Comparison of ENCODE assay signal across 9 mouse cellular contexts in genomic region chr1:191956871-191957270, GRCm38 (mm10). TPM values are rescaled to one million over a fixed set of nuclear protein-coding genes. Genes with fewer than 3 reads are reported as not detected.
A peak's percentile ranks its signal among the peaks of the same experiment; 100 is the strongest.
DNase-seq lines count a peak whose midpoint lies in the region; ATAC-seq and TF ChIP-seq lines count a peak whose summit lies in the region.
"Had no signal": no experiment of that assay in that cellular context is flagged by ENCODE, and none has a peak within 500 bp of the region (broad histone marks: within the 10 kb centered on the region; RNA-seq: fewer than 3 reads in every experiment).

No protein-coding gene starts in this region.

- H3K4me2 ChIP-seq in heart, embryonic 15.5 days, result peak overlapping the region; percentile 8; the same call in 1 of the 2 replicates
- no peak overlapping the region for H3K4me2 ChIP-seq in neural tube, embryonic 15.5 days

- H3K9ac ChIP-seq in heart, embryonic 15.5 days, result no peak overlapping the region
- no peak overlapping the region for H3K9ac ChIP-seq in neural tube, embryonic 15.5 days (replicated peaks)

- no peak for ATAC-seq in heart, embryonic 15.5 days (replicated peaks; ENCODE audit: insufficient number of reproducible peaks, insufficient read depth, low FRiP score, low read depth)
- no peak for ATAC-seq in neural tube, embryonic 15.5 days (ENCODE audit: low FRiP score)
- no peak for ATAC-seq in erythroid progenitor cell, adult 5-6 weeks (replicated peaks; ENCODE audit: low FRiP score, poor library complexity, severe bottlenecking)
- no peak for ATAC-seq in inflammation-experienced regulatory T-cells, adult 6 months

- peak overlapping the region; percentile 56 for H3K4me3 ChIP-seq in lung, adult 2 months (replicated peaks; ENCODE audit: extremely low read depth, low read depth, low read length)
- H3K4me3 ChIP-seq in heart, embryonic 15.5 days, result no peak overlapping the region
- no peak overlapping the region for H3K4me3 ChIP-seq in neural tube, embryonic 15.5 days (replicated peaks)
- H3K4me3 ChIP-seq: erythroblast, embryonic 14.5 days had no signal

- 54% methylated on average over 2 of the region's 2 CpGs for WGBS in lung, adult 2 months
- 62% methylated on average over 2 of the region's 2 CpGs for WGBS in heart, embryonic 15.5 days
- 86% methylated on average over 2 of the region's 2 CpGs for WGBS in neural tube, embryonic 15.5 days

- peaks cover 21% of the 10 kb centered on the region for H3K4me1 ChIP-seq in lung, adult 2 months (ENCODE audit: control insufficient read depth, insufficient read depth, low read length)
- H3K4me1 ChIP-seq in heart, embryonic 15.5 days (replicated peaks), result peaks cover 6% of the 10 kb centered on the region; the same call in 1 of the 2 replicates
- H3K4me1 ChIP-seq in neural tube, embryonic 15.5 days, result no peaks in the 10 kb centered on the region

- no peaks in the 10 kb centered on the region for H3K9me3 ChIP-seq in heart, embryonic 15.5 days (replicated peaks)
- H3K9me3 ChIP-seq in neural tube, embryonic 15.5 days (replicated peaks), result no peaks in the 10 kb centered on the region

- H3K36me3 ChIP-seq in heart, embryonic 15.5 days, result no peaks in the 10 kb centered on the region
- no peaks in the 10 kb centered on the region for H3K36me3 ChIP-seq in neural tube, embryonic 15.5 days

- no peaks in the 10 kb centered on the region for H3K27me3 ChIP-seq in heart, embryonic 15.5 days
- H3K27me3 ChIP-seq in neural tube, embryonic 15.5 days (replicated peaks), result no peaks in the 10 kb centered on the region

- no peak for TF ChIP-seq POLR2A in lung, adult 2 months (IDR thresholded peaks at IDR 0.05; ENCODE audit: borderline replicate concordance, extremely low read depth, low read depth, low read length)

- peak overlapping the region; percentile 72 for H3K27ac ChIP-seq in heart, embryonic 15.5 days
- H3K27ac ChIP-seq in neural tube, embryonic 15.5 days (replicated peaks), result peak overlapping the region; percentile 45

- no peak for TF ChIP-seq CTCF in lung, adult 2 months (IDR thresholded peaks at IDR 0.05; ENCODE audit: insufficient read depth, low read length)

- DNase-seq in lung, adult 2 months, result no peak
- no peak for DNase-seq in lung, postnatal 14 days
- peak; percentile 75 for DNase-seq in kidney, postnatal 10 days
- no peak for DNase-seq in gastrocnemius, postnatal 10 days

RNA-seq across cellular contexts. Expression of gene Rd3, which starts 20.3 kb away (rescaled TPM):
- 3.9 and 9.5 TPM in 2 replicates for polyA plus RNA-seq in lung, adult 2 months (2012; rRNA removed)
- 4.4 and 4.9 TPM in 2 replicates for polyA plus RNA-seq in heart, embryonic 15.5 days (2015; fragmentation: Nextera tagmentation; extraction: Ambion mirVana)
- polyA plus RNA-seq in neural tube, embryonic 15.5 days (2015; fragmentation: Nextera tagmentation; extraction: Ambion mirVana), result 1.9 and 2.1 TPM in 2 replicates
- under 1 TPM in 1 of 2 experiments, not detected in 1; 0.20 TPM for total RNA-seq in gastrocnemius, postnatal 10 days (2021)
- not detected in 2 replicates for total RNA-seq in erythroid progenitor cell, adult 5-6 weeks (2015; ENCODE audit: low replicate concordance)
- total RNA-seq in erythroid progenitor cell, adult 5-6 weeks (2017; ENCODE audit: low replicate concordance), result not detected in 2 replicates
- under 1 TPM; 0.51 to 0.95 (median 0.88) TPM for polyA plus RNA-seq in inflammation-experienced regulatory T-cells, adult 6 months (2017; shearing (Covaris generic))
- polyA plus RNA-seq: erythroblast, embryonic 14.5 days had no signal

RNA-seq across cellular contexts. Expression of gene Slc30a1, which starts 50.3 kb away (rescaled TPM):
- 23.9 and 28.3 TPM in 2 replicates for polyA plus RNA-seq in lung, adult 2 months (2012; rRNA removed)
- polyA plus RNA-seq in heart, embryonic 15.5 days (2015; fragmentation: Nextera tagmentation; extraction: Ambion mirVana), result 2.5 and 2.6 TPM in 2 replicates
- polyA plus RNA-seq in neural tube, embryonic 15.5 days (2015; fragmentation: Nextera tagmentation; extraction: Ambion mirVana), result 3.6 and 4.1 TPM in 2 replicates
- 1 to 10 TPM; 7.5 to 8.9 TPM for total RNA-seq in gastrocnemius, postnatal 10 days (2021)
- total RNA-seq in erythroid progenitor cell, adult 5-6 weeks (2015; ENCODE audit: low replicate concordance), result 12.6 and 16.6 TPM in 2 replicates
- total RNA-seq in erythroid progenitor cell, adult 5-6 weeks (2017; ENCODE audit: low replicate concordance), result 13.2 and 21.7 TPM in 2 replicates
- polyA plus RNA-seq in inflammation-experienced regulatory T-cells, adult 6 months (2017; shearing (Covaris generic)), result 1 to 10 TPM; 1.3 to 1.6 (median 1.5) TPM
